Mouse (Mus musculus): ENCODE data around the gene Mgat4c. TPM values are rescaled to one million over a fixed set of nuclear protein-coding genes. Genes with fewer than 3 reads are reported as not detected.

The Mgat4c gene
- 119 TPM for polyA plus RNA-seq (2014; fragmentation: Illumina TruSeq; extraction: RNeasy Lipid Tissue Mini Kit (QIAGEN cat#74804))

GRCm38 (mm10) chr10:101681437-101681912, at the start of gene Mgat4c:
Gene Mgat4c, plus strand, starts transcription at chr10:101681487.

Data from ovary, adult 10 weeks (tissue).